Mouse (Mus musculus) CD4-positive, CD25-positive, alpha-beta regulatory T cell, adult 2 months (primary cell): ENCODE measurements around the gene Ccdc47.
"Not testable (repeated sequence)": the region's sequence is repeated elsewhere in the genome, so short reads cannot be mapped to it uniquely, and the experiment has no call there.

ENCODE experiments used
- DNase-seq: peaks from one replicate; pipeline ENCODE4 v3.0.0-alpha.2; 2012; ENCODE audit warnings: low read depth, low spot score

The Ccdc47 gene

GRCm38 (mm10) chr11:106215927-106216729 is at the start of gene Ccdc47:
TSS of gene Ccdc47 (minus strand) at chr11:106216344.
- DNase-seq, result peak; percentile 99

GRCm38 (mm10) chr11:106265570-106265969 is 49.4 kb upstream of the Ccdc47 start:
- DNase-seq, result no peak

GRCm38 (mm10) chr11:106264988-106265387 is 48.8 kb upstream of the Ccdc47 start:
- DNase-seq, result no peak

- no peak for DNase-seq
These were observed 47.8 kb upstream of the Ccdc47 start for GRCm38 (mm10) chr11:106263963-106264362.

- no peak for DNase-seq
These were observed 44.8 kb upstream of the Ccdc47 start for GRCm38 (mm10) chr11:106260826-106261450.

- DNase-seq, result no peak
These were observed 40.6 kb upstream of the Ccdc47 start for GRCm38 (mm10) chr11:106256775-106257174.

- peak; percentile 98 for DNase-seq
These were observed 39.7 kb upstream of the Ccdc47 start, which contains the start of the genes Ftsj3 and Psmc5 for GRCm38 (mm10) chr11:106255685-106256451. TSS of gene Ftsj3 (minus strand) at chr11:106256079. TSS of gene Psmc5 (plus strand) at chr11:106256154.

GRCm38 (mm10) chr11:106255174-106255573 is 39.0 kb upstream of the Ccdc47 start:
- DNase-seq, result no peak

- DNase-seq, result no peak
These were observed 38.6 kb upstream of the Ccdc47 start for GRCm38 (mm10) chr11:106254767-106255166.

- DNase-seq, result no peak
These were observed 33.2 kb upstream of the Ccdc47 start for GRCm38 (mm10) chr11:106249326-106249725.

- DNase-seq, result peak; percentile 62
These were observed 30.7 kb upstream of the Ccdc47 start for GRCm38 (mm10) chr11:106246834-106247233.

GRCm38 (mm10) chr11:106233978-106234377 is 17.8 kb upstream of the Ccdc47 start:
- not testable (repeated sequence) for DNase-seq

GRCm38 (mm10) chr11:106220603-106221002 is 4.5 kb upstream of the Ccdc47 start:
- no peak for DNase-seq

GRCm38 (mm10) chr11:106216730-106217490 is 766 bp upstream of the Ccdc47 start, which contains the start of gene Ddx42:
TSS of gene Ddx42 (plus strand) at chr11:106216926.
- peak; percentile 98 for DNase-seq

GRCm38 (mm10) chr11:106215450-106215859 is 689 bp downstream of the Ccdc47 start:
- DNase-seq, result no peak

- DNase-seq, result no peak
These were observed 1.3 kb downstream of the Ccdc47 start for GRCm38 (mm10) chr11:106214856-106215255.

GRCm38 (mm10) chr11:106212771-106213170 is 3.4 kb downstream of the Ccdc47 start:
- DNase-seq, result no peak

GRCm38 (mm10) chr11:106202123-106202465 is 14.1 kb downstream of the Ccdc47 start, which contains the start of gene Strada:
TSS of gene Strada (minus strand) at chr11:106202168.
- DNase-seq, result peak; percentile 68

GRCm38 (mm10) chr11:106201337-106202122 is 14.6 kb downstream of the Ccdc47 start:
- peak; percentile 66 for DNase-seq

- DNase-seq, result peak; percentile 56
These were observed 15.4 kb downstream of the Ccdc47 start for GRCm38 (mm10) chr11:106200756-106201155.
